Mouse (Mus musculus) thymus, adult 2 months (tissue): ENCODE data around the gene Cbx7.

Experiments
- CTCF ChIP-seq: fragments of 200-500 bp; IDR thresholded peaks from 2 replicates; pipeline ENCODE4 v1.5.1; 2012; ENCODE audit warnings: mild to moderate bottlenecking, control low read depth, low read length, moderate library complexity, borderline replicate concordance; ENCODE audit not compliant: control insufficient read depth, poor library complexity, insufficient read depth; ENCODE audit errors: extremely low read depth
- POLR2A ChIP-seq: fragments of 200-500 bp; IDR thresholded peaks from 2 replicates; pipeline ENCODE4 v1.6.1; 2012; ENCODE audit warnings: mild to moderate bottlenecking, low read length, control low read depth, moderate library complexity; ENCODE audit not compliant: control insufficient read depth, poor library complexity, insufficient read depth; ENCODE audit errors: extremely low read depth

GRCm38 (mm10) chr15:79994566-79994965, 23.6 kb upstream of the Cbx7 start:
- TF ChIP-seq CTCF (no peak), POLR2A (no peak)
